Mouse (Mus musculus) hindbrain, embryonic 13.5 days (tissue): ENCODE measurements at regions not wholly inside any gene's neighbourhood (a gene's known extent, or its start where the extent isn't known, plus 50 kb on each side); places are given as distances from the start of the nearest gene placed in this dataset.

Source experiments
- ATAC-seq: fragments of 200-750 bp; cut with Nextera tagmentation; 2 replicates; pipeline ENCODE4 v1.8.0; 2017; ENCODE audit warnings: moderate TSS enrichment; ENCODE audit not compliant: low FRiP score
- H3K27ac ChIP-seq: fragments of 300-500 bp; sonication (generic); 2 replicates; pipeline ENCODE4 v1.5.1; 2015; ENCODE audit warnings: inconsistent platforms, mild to moderate bottlenecking, moderate library complexity
- H3K27me3 ChIP-seq: fragments of 300-500 bp; sonication (generic); 2 replicates; pipeline ENCODE4 v1.6.1; 2015; ENCODE audit warnings: mild to moderate bottlenecking, inconsistent platforms
- H3K36me3 ChIP-seq: fragments of 300-500 bp; sonication (generic); 2 replicates; pipeline ENCODE4 v1.6.1; 2015; ENCODE audit warnings: mild to moderate bottlenecking, inconsistent platforms
- H3K4me1 ChIP-seq: fragments of 300-500 bp; sonication (generic); replicated peaks from 2 replicates; pipeline ENCODE4 v1.6.1; 2015; ENCODE audit warnings: inconsistent platforms
- H3K4me2 ChIP-seq: fragments of 300-500 bp; sonication (generic); 2 replicates; pipeline ENCODE4 v1.6.1; 2015; ENCODE audit warnings: inconsistent platforms, mild to moderate bottlenecking, moderate library complexity
- H3K4me3 ChIP-seq: fragments of 300-500 bp; sonication (generic); 2 replicates; pipeline ENCODE4 v1.5.1; 2015; ENCODE audit warnings: mild to moderate bottlenecking, inconsistent platforms
- H3K9ac ChIP-seq: fragments of 300-500 bp; sonication (generic); 2 replicates; pipeline ENCODE4 v1.6.1; 2015; ENCODE audit warnings: mild to moderate bottlenecking, inconsistent platforms
- H3K9me3 ChIP-seq: fragments of 300-500 bp; sonication (generic); 2 replicates; pipeline ENCODE4 v1.6.1; 2016; ENCODE audit warnings: inconsistent platforms
- WGBS: fragments of 180-500 bp; shearing (Covaris S2); methylation state at CpG from one replicate; pipeline ENCODE4 v1.1.7; 2015; 5-methylcytosine and 5-hydroxymethylcytosine counted together

DNA sequence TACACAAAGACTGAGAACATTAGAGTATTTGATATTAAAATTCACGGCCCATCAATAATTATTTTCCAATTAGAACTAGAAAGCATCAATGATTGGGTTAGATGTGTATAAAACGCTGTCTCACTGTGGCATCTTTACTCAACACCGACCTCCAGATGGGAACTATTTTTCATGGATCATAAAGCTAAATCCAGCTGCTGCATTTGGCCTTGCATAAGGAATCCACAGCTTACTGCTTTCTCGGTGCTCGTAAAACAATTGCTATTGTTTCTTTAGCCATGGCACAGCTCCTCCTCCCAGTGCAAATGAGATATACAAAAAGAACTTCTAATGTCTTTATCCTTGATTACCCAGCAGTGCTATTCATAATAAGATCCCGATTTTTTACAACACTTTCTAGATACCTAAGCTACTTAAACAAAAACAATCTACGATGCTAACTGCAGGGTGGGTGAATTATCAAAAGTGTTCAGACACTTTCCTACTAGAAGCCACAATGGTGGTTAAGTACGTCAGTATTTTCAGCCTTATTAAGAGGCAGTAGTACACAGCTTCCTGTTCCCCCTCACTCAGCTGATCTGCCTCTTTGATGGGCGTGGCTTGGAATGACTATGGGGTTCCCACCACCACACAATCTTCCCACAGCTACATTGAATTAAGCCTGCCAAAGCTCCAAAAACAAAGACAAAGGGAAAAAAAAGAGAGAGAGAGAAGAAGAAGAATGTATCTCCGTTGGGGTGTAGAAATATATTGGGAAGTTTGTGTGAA, 134.4 kb upstream of the Zic4 start:
- ATAC-seq, result peak; percentile 90
- H3K9ac ChIP-seq, result no peak overlapping the region
- no peaks in the 10 kb centered on the region for H3K36me3 ChIP-seq
- H3K9me3 ChIP-seq, result no peaks in the 10 kb centered on the region
- peak overlapping the region; percentile 65 for H3K27ac ChIP-seq
- no peaks in the 10 kb centered on the region for H3K27me3 ChIP-seq
- H3K4me2 ChIP-seq, result peak overlapping the region; percentile 38
- H3K4me1 ChIP-seq, result 0 out of 2 replicates have a peak, but pooled peaks cover 3% of the 10 kb centered on the region
- H3K4me3 ChIP-seq, result no peak overlapping the region
- WGBS, result 30% methylated on average over 10 of the region's 10 CpGs

DNA sequence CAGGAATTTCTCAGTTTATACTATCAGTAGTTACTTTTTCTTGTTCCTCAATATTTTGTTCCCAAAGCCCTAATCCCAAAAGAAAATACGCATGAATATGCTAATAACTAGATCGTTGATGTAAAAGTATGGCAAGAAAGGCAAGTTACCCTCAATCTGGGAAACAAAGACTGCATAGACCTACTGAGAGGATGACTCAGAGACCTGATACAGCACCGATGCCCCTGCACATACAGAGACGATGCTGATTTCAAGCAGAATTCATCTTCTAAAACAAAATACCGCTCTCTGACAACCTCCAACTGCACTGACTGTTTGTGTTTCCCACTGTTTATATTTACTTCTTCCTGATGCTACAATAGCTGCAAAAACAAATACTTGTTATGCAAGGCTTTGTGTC, 133.7 kb upstream of the Zic4 start:
- no peak overlapping the region for H3K4me3 ChIP-seq
- H3K9me3 ChIP-seq, result no peaks in the 10 kb centered on the region
- no peaks in the 10 kb centered on the region for H3K27me3 ChIP-seq
- 0 out of 2 replicates have a peak, but pooled peaks cover 3% of the 10 kb centered on the region for H3K4me1 ChIP-seq
- H3K27ac ChIP-seq, result peak overlapping the region; percentile 48; the same call in 1 of the 2 replicates
- no peak overlapping the region for H3K4me2 ChIP-seq
- peak; percentile 71 for ATAC-seq
- H3K36me3 ChIP-seq, result no peaks in the 10 kb centered on the region
- 63% methylated on average over 5 of the region's 5 CpGs for WGBS
- H3K9ac ChIP-seq, result no peak overlapping the region; the same call in 1 of the 2 replicates

DNA sequence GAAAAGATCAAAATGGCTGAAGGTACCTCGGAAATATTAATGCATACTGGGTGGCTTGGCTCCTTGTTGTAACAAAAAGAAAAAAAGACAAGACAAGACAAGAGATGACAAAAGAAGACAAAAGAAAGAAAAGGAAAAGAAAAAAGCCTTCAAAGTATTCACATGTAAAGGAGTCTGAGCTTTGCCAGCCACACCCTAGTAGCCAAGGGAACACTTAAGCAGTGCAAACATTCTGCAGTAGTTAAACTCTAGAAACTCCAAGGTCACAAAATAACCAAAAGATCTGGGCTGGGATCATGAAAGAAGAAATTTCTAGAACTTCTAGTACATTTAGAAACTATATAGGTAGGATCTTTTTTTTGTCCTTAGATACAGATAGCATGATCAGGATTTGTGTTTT, 108.3 kb upstream of the Zic4 start:
- H3K9ac ChIP-seq, result no peak overlapping the region
- peaks cover 6% of the 10 kb centered on the region; the same call in 1 of the 2 replicates for H3K9me3 ChIP-seq
- H3K27me3 ChIP-seq, result no peaks in the 10 kb centered on the region
- no peak for ATAC-seq
- no peak overlapping the region for H3K4me2 ChIP-seq
- no peak overlapping the region for H3K4me3 ChIP-seq
- no peak overlapping the region for H3K27ac ChIP-seq
- H3K36me3 ChIP-seq, result no peaks in the 10 kb centered on the region
- no peaks in the 10 kb centered on the region for H3K4me1 ChIP-seq
- WGBS, result 88% methylated on average over 1 of the region's 1 CpGs

DNA sequence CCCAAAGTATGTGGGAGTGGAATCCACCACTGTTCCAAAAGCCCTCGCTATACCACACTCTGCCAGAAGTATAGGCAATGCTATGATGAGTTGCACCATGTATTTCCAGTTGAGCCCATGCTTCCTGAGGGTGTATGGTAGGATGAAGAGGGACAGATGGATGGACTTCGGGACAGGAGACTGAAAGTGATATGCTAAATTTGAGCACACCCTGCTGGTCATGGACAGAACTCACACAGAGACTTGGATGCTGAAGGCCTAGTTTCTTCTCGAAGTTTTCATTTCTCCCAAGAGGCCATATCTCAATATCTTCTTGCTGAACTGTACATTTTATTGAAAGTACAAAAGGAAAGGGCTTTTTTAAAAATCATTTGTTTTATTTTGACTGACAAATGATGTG, 70.9 kb upstream of the Zic4 start:
- WGBS, result 78% methylated on average over 3 of the region's 3 CpGs
- no peak overlapping the region for H3K9ac ChIP-seq
- no peaks in the 10 kb centered on the region for H3K36me3 ChIP-seq
- H3K4me3 ChIP-seq, result no peak overlapping the region
- no peaks in the 10 kb centered on the region for H3K27me3 ChIP-seq
- H3K27ac ChIP-seq, result no peak overlapping the region
- H3K9me3 ChIP-seq, result no peaks in the 10 kb centered on the region
- H3K4me1 ChIP-seq, result no peaks in the 10 kb centered on the region
- H3K4me2 ChIP-seq, result no peak overlapping the region
- no peak for ATAC-seq
